Mouse (Mus musculus) liver, embryonic 14.5 days (tissue): Measurements from ENCODE around the gene Uts2b. TPM values are rescaled to one million over a fixed set of nuclear protein-coding genes. Genes with fewer than 3 reads are reported as not detected.

Experiments
- ATAC-seq: fragments of 200-750 bp; cut with Nextera tagmentation; 2 replicates; pipeline ENCODE4 v1.8.0; 2017; ENCODE audit warnings: moderate number of reproducible peaks, mild to moderate bottlenecking, moderate library complexity; ENCODE audit not compliant: insufficient read depth
- DNase-seq, 3 experiments: peaks; one replicate each; pipeline ENCODE4 v3.0.0-alpha.2; 2012 to 2013; ENCODE audit warnings: low read depth in 3 of 3, low spot score in 3 of 3
- H3K27ac ChIP-seq: fragments of 300-500 bp; sonication (generic); 2 replicates; pipeline ENCODE4 v1.5.1; 2014; ENCODE audit warnings: moderate library complexity, mild to moderate bottlenecking, control low read depth, inconsistent platforms
- H3K27me3 ChIP-seq: fragments of 300-500 bp; sonication (generic); 2 replicates; pipeline ENCODE4 v1.6.1; 2014; ENCODE audit warnings: mild to moderate bottlenecking, low read length, moderate library complexity; ENCODE audit not compliant: control insufficient read depth, insufficient read depth
- H3K36me3 ChIP-seq: fragments of 300-500 bp; sonication (generic); replicated peaks from 2 replicates; pipeline ENCODE4 v1.6.1; 2014; ENCODE audit warnings: low read depth; ENCODE audit not compliant: control insufficient read depth, insufficient read depth
- H3K4me1 ChIP-seq, 2 experiments: fragments of 200-500 bp in 1 of 2; fragments of 300-500 bp in 1 of 2; sonication (generic) in 1 of 2; replicated peaks; 2 replicates each; pipeline ENCODE4 v1.6.1; 2012 to 2014; ENCODE audit warnings: antibody characterized with exemption in 1 of 2, inconsistent platforms in 1 of 2, low read length in 1 of 2; ENCODE audit not compliant: control insufficient read depth in 2 of 2, insufficient read depth in 2 of 2
- H3K4me2 ChIP-seq: fragments of 300-500 bp; sonication (generic); 2 replicates; pipeline ENCODE4 v1.6.1; 2014; ENCODE audit warnings: low read depth, mild to moderate bottlenecking, control low read depth, moderate library complexity
- H3K4me3 ChIP-seq, 2 experiments: fragments of 200-500 bp in 1 of 2; fragments of 300-500 bp in 1 of 2; sonication (generic) in 1 of 2; 2 replicates each; pipeline ENCODE4 v1.5.1; 2012 to 2014; ENCODE audit warnings: low read depth in 2 of 2, low read length in 2 of 2, mild to moderate bottlenecking in 2 of 2, control low read depth in 1 of 2, inconsistent platforms in 1 of 2, moderate library complexity in 1 of 2; ENCODE audit not compliant: insufficient read depth in 1 of 2
- H3K9ac ChIP-seq: fragments of 300-500 bp; sonication (generic); replicated peaks from 2 replicates; pipeline ENCODE4 v1.6.1; 2014; ENCODE audit warnings: mild to moderate bottlenecking, control low read depth, moderate library complexity
- H3K9me3 ChIP-seq: fragments of 300-500 bp; sonication (generic); 2 replicates; pipeline ENCODE4 v1.6.1; 2016; ENCODE audit warnings: low read length, mixed read lengths; ENCODE audit not compliant: control insufficient read depth
- CTCF ChIP-seq: IDR thresholded peaks from 2 replicates; pipeline ENCODE4 v1.5.1; 2016; ENCODE audit warnings: antibody characterized with exemption, low read depth, control low read depth
- EP300 ChIP-seq: IDR thresholded peaks from 2 replicates; pipeline ENCODE4 v1.6.1; 2016; ENCODE audit warnings: antibody characterized with exemption, low read depth
- WGBS: fragments of 180-500 bp; shearing (Covaris S2); extraction: QIAGEN DNeasy Blood & Tissue Kit; methylation state at CpG from one replicate; pipeline ENCODE4 v1.1.7; 2014; ENCODE audit not compliant: insufficient replicate concordance; 5-methylcytosine and 5-hydroxymethylcytosine counted together
- polyA plus RNA-seq, 2 experiments: library from polyadenylated mRNA; depleted of rRNA in 1 of 2; stranded (reverse) in 1 of 2; unstranded in 1 of 2; fragments of >200 nt; fragmentation: Nextera tagmentation in 1 of 2; extraction: Ambion mirVana in 1 of 2; gene quantifications; 2 replicates each; pipeline versions ENCODE4 v1.2.1 to v1.2.3; 2012 to 2014

Uts2b gene
- polyA plus RNA-seq, 2 experiments = not detected

DNA sequence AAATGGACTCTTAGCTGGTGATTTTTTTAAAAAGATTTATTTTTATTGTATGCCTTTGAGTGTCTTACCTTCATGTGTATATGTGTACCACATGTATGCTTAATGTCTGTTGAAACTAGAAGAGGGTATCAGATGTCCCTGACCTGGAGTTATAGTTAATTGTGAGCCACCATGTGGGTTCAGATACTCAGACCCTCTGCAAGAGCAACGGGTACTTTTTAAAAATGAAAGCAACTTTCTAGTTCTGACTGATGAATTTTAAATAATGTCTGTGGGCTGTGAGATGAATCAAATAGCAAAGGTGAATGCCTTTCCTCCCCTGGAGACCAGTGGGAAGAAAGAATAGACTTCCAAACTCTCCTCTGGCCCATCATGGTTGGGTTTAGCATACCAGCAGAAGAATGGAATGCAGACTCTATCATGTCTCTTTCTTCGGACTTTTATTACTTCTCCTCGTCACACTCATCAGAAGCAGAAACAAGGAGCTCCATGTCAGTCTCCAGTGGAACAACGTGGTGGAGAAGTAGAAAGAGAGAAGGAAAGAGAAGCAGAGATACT lies 16.9 kb upstream of the Uts2b start:
- ATAC-seq (no peak), DNase-seq (no peak)
- TF ChIP-seq EP300 (no peak), CTCF (no peak)
- Histone ChIP-seq H3K4me2 (no peak overlapping the region), H3K9me3 (no peaks in the 10 kb centered on the region), H3K27me3 (no peaks in the 10 kb centered on the region), H3K36me3 (no peaks in the 10 kb centered on the region), H3K9ac (no peak overlapping the region), H3K4me3 (no peak overlapping the region), H3K27ac (no peak overlapping the region), H3K4me1 (peaks cover 6 to 19% of the 10 kb centered on the region in 2 experiments; a peak in 3 of 4 replicates)
- 60% methylated on average over 4 of the region's 4 CpGs for WGBS

DNA sequence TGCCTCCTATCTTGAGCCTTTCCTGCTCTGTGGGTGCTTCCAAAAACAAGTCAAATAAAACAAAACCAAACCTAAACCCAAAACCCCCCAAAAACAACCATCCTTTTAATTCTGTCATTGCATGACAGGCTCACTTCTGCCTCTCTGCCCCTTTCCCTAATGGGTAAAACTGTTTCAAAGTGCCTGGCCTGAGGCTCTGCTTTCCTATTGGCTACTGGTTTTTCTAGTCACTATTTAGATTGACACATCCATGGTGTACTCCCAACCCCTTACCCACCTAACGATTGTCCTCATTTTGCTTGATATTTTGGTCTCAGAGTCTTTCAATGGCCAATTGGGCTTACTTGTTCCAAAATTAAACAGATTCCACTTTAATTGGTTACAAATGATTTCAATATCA lies 15.6 kb upstream of the Uts2b start:
- H3K4me2 ChIP-seq = no peak overlapping the region
- DNase-seq = no peak
- H3K4me1 ChIP-seq = peaks cover 6 to 18% of the 10 kb centered on the region in 2 experiments; a peak in 3 of 4 replicates
- 63% methylated on average over 1 of the region's 1 CpGs for WGBS
- H3K9ac ChIP-seq = no peak overlapping the region
- H3K27me3 ChIP-seq = no peaks in the 10 kb centered on the region
- no peaks in the 10 kb centered on the region for H3K36me3 ChIP-seq
- TF ChIP-seq EP300 = no peak
- TF ChIP-seq CTCF = no peak
- no peak overlapping the region for H3K4me3 ChIP-seq
- H3K9me3 ChIP-seq = no peaks in the 10 kb centered on the region
- ATAC-seq = no peak
- no peak overlapping the region for H3K27ac ChIP-seq

DNA sequence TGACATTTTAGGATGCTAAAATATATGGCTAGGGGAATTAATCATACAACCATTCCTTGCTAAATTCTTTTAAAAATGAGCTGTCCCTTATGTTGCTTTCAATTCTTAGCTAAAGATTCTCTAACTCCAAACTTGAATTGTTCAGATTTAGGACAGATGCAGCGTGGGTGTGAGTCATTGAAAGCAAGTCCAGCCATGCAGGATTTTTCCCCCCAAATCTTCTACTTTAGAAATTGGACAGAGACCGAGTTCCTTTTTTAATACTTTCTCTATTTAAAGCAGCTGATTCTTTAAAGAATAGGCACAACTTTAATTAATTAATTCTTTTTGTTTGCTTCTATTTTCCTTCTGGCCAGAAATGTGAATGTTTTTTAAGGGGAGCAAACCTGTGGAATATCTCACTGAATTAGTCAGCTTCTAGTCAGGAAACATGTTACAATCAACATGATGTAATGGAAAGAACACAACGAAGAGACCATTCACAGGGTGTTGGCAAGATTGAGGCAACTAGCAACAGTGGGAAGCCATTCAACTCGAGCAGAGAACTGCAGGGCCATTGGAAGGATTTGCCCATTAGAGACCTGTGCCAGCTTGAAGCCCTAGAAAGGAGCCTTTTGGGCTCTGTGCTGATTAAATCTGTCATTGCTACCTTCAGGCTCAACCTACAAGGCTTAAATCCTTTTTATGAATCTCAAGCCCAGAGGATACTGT lies 15.0 kb upstream of the Uts2b start:
- H3K4me3 ChIP-seq = no peak overlapping the region
- H3K36me3 ChIP-seq = no peaks in the 10 kb centered on the region
- DNase-seq = no peak
- peaks cover 6 to 14% of the 10 kb centered on the region in 2 experiments; a peak in 3 of 4 replicates for H3K4me1 ChIP-seq
- H3K27me3 ChIP-seq = no peaks in the 10 kb centered on the region
- no peak for ATAC-seq
- H3K9ac ChIP-seq = no peak overlapping the region
- H3K9me3 ChIP-seq = no peaks in the 10 kb centered on the region
- no peak overlapping the region for H3K4me2 ChIP-seq
- no peak overlapping the region for H3K27ac ChIP-seq
- 49% methylated on average over 4 of the region's 4 CpGs for WGBS
- TF ChIP-seq EP300 = no peak
- TF ChIP-seq CTCF = no peak

DNA sequence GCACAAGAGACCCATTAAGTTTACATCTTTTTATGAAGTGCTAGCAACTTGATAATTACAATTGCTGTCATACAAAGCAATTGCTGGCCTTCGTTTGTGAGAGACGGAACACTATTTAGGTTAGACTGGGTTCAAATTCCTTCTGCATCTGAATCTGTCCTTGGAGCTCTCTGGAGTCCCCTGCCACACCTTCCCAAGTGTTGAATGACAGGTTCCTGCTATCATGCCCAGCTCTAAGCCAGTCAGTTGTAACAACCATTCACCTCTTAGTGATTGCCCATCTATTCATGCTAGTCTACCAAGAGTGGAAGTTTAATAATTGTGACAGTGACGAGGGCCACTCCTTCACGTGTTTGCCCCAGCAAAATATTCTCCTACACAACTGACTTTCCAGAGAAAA lies 12.2 kb upstream of the Uts2b start:
- no peaks in the 10 kb centered on the region for H3K27me3 ChIP-seq
- no peaks in the 10 kb centered on the region for H3K9me3 ChIP-seq
- DNase-seq = no peak
- no peaks in the 10 kb centered on the region for H3K4me1 ChIP-seq
- H3K9ac ChIP-seq = no peak overlapping the region
- no peak for ATAC-seq
- WGBS = 65% methylated on average over 4 of the region's 4 CpGs
- H3K4me2 ChIP-seq = no peak overlapping the region
- H3K27ac ChIP-seq = no peak overlapping the region
- no peak overlapping the region for H3K4me3 ChIP-seq
- no peaks in the 10 kb centered on the region for H3K36me3 ChIP-seq
- no peak for TF ChIP-seq EP300
- no peak for TF ChIP-seq CTCF

DNA sequence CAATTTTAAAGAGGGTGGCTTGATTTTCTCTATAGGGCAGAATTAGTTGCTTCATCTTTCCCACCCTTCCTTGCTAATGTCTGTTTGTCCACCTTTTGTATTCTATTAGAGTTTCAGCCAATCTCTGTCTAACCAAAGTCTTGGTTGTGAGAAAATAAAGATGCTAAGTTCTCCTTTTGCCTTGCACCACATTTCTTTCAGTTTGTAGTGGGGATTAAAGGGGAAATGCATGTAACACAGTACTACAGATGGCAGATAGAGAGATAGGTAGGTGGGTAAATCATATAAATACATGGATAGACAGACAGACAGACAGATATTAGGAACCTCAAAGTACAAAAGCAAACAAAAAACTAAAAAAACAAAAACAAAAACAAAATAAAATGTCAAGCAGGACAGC lies 6.5 kb upstream of the Uts2b start:
- no peak for ATAC-seq
- no peaks in the 10 kb centered on the region for H3K36me3 ChIP-seq

More for the DNA sequence above, 6.5 kb upstream of the Uts2b start:
- Histone ChIP-seq H3K9ac (no peak overlapping the region), H3K27me3 (no peaks in the 10 kb centered on the region), H3K4me2 (no peak overlapping the region), H3K27ac (no peak overlapping the region), H3K4me1 (no peaks in the 10 kb centered on the region; a peak in 1 of 4 replicates), H3K4me3 (no peak overlapping the region), H3K9me3 (no peaks in the 10 kb centered on the region)
- no peak for TF ChIP-seq EP300
- no peak for TF ChIP-seq CTCF
- DNase-seq = no peak
